Mouse (Mus musculus): Measurements from ENCODE around the gene Abcd4. TPM values are rescaled to one million over a fixed set of nuclear protein-coding genes. Genes with fewer than 3 reads are reported as not detected.
A peak's percentile ranks its signal among the peaks of the same experiment; 100 is the strongest.

Gene Abcd4
- polyA plus RNA-seq, 1 experiment from 2014 or later, result 8.7 TPM

DNA sequence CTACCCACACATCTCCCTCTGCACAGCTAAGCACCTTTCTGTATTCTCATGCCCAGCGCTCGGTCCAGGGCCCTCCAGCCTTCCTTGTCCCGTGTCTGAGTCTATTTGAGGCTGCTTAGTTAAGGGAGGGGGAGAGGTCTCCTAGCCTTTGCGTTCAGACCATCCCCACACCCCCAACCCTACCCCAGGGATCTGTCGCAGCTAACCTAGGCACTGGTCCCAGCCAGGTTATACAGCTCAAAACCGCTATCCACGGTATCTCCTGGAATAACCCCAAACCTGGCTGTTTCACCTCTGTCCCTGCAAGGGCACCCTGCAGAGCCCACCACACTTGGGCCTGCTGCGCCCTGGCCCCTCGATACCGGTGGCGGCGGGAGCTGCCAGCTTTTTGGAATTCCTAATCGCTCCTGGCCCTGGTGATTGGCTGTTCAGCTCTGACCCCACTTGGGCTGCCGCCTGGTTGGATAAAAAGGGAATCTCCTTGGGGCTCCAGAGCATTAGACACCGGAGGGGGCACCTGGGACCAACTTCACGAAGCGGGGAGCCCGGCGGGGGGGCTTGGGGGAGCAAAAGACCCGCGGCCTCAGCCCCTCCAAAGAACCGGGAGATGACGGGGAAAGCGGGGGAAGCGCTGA is 47.8 kb downstream of the Abcd4 start, which contains the start of gene Vsx2:
TSS of gene Vsx2 (plus strand) at position 427 of the 635 bp plus-strand sequence.
- no peaks in the 10 kb centered on the region for H3K9me3 ChIP-seq (ENCODE audit: control insufficient read depth, low read length)
- WGBS, result 1% methylated on average over 25 of the region's 25 CpGs
- peaks cover 67% of the 10 kb centered on the region for H3K27me3 ChIP-seq (ENCODE audit: control insufficient read depth, insufficient read depth, low read length)
- H3K4me2 ChIP-seq (ENCODE audit: low read length), result peak within 1 kb of the TSS; percentile 15; the same call in 1 of the 2 replicates
- no peaks in the 10 kb centered on the region; the same call in 1 of the 2 replicates for H3K4me1 ChIP-seq (ENCODE audit: control insufficient read depth, insufficient read depth, low read length)
- DNase-seq, result no peak
- H3K4me3 ChIP-seq (replicated peaks; ENCODE audit: low read depth, low read length), result no peak within 1 kb of the TSS
- H3K36me3 ChIP-seq (ENCODE audit: control insufficient read depth, insufficient read depth, low read length), result no peaks in the 10 kb centered on the region
- no peak within 1 kb of the TSS for H3K9ac ChIP-seq (replicated peaks; ENCODE audit: low read length)
- H3K27ac ChIP-seq (replicated peaks; ENCODE audit: low read depth, low read length), result no peak within 1 kb of the TSS
- ATAC-seq (ENCODE audit: low FRiP score, low TSS enrichment), result no peak

DNA sequence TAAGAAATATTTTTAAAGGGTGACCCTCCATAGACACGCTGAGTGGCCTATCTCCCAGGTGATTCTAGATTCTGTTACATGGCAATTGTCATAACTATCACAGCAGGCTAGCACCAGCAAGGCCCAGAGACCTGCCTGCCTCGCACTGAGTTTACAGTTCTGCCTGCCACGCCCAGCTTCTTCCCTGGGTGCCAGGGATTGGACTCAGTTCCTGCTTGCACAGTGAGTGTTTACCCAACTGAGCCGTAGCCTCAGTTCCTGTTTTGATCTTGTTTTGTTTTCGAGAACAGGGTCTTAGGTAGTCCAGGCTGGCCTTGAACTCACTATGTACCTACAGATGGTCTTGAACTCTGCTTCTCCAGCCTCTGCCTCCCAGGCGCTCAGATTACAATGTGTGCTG is 49.6 kb downstream of the Abcd4 start:
- DNase-seq, result no peak
- WGBS, result 79% methylated on average over 6 of the region's 6 CpGs

DNA sequence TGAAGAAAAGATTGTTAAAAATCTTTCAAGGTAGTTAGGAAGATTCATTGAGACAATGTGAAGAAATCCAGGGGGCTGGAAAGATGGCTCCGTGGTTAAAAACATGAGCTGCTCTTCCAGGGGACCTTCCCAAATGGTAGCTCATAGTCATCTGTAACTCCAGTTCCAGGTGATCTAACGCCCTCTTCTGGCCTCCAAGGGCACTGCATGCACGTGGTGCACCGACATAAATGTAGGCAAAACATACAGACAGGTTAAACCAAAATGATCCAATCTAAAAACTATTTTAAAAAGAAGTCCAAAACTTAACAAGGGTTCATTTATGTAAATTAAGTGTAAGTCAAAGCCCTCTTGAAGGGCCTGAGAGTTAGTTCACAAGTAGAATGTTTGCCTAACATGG is 54.7 kb downstream of the Abcd4 start:
- no peaks in the 10 kb centered on the region; the same call in 1 of the 2 replicates for H3K9me3 ChIP-seq (ENCODE audit: control insufficient read depth, low read length)
- no peaks in the 10 kb centered on the region for H3K36me3 ChIP-seq (ENCODE audit: control insufficient read depth, insufficient read depth, low read length)
- H3K4me2 ChIP-seq (ENCODE audit: low read length), result no peak overlapping the region
- H3K4me3 ChIP-seq (replicated peaks; ENCODE audit: low read depth, low read length), result no peak overlapping the region
- WGBS, result 57% methylated on average over 4 of the region's 4 CpGs
- peaks cover 7% of the 10 kb centered on the region for H3K27me3 ChIP-seq (ENCODE audit: control insufficient read depth, insufficient read depth, low read length)
- H3K4me1 ChIP-seq (ENCODE audit: control insufficient read depth, insufficient read depth, low read length), result no peaks in the 10 kb centered on the region
- H3K9ac ChIP-seq (replicated peaks; ENCODE audit: low read length), result no peak overlapping the region
- no peak overlapping the region for H3K27ac ChIP-seq (replicated peaks; ENCODE audit: low read depth, low read length)
- no peak for ATAC-seq (ENCODE audit: low FRiP score, low TSS enrichment)
- no peak for DNase-seq

More for the DNA sequence above, 49.6 kb downstream of the Abcd4 start:
- Histone ChIP-seq H3K4me2 (ENCODE audit: low read length) (no peak overlapping the region), H3K27me3 (ENCODE audit: control insufficient read depth, insufficient read depth, low read length) (peaks cover 55% of the 10 kb centered on the region), H3K27ac (replicated peaks; ENCODE audit: low read depth, low read length) (no peak overlapping the region), H3K36me3 (ENCODE audit: control insufficient read depth, insufficient read depth, low read length) (no peaks in the 10 kb centered on the region), H3K9me3 (ENCODE audit: control insufficient read depth, low read length) (no peaks in the 10 kb centered on the region), H3K4me3 (replicated peaks; ENCODE audit: low read depth, low read length) (no peak overlapping the region), H3K4me1 (ENCODE audit: control insufficient read depth, insufficient read depth, low read length) (no peaks in the 10 kb centered on the region; the same call in 1 of the 2 replicates), H3K9ac (replicated peaks; ENCODE audit: low read length) (no peak overlapping the region)
- ATAC-seq (ENCODE audit: low FRiP score, low TSS enrichment), result no peak

DNA sequence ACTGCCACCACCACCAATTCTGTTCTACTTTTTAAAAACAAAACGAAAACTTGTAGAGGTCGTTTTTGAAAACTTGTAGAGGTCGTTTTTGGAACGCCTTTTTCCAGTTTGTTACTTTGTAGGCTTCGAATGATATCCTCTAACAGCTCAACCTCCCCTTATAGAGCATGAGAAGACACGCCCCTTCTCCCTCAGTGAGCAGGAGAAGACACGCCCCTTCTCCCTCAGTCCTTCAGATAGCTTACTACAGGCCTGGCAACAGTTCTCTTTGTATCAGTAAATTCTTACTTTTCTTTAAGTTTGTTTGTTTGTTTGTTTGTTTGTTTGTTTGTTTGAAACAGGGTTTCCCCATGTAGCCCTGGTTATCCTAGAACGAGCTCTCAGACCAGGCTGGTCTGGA is 62.0 kb downstream of the Abcd4 start:
- ATAC-seq (ENCODE audit: low FRiP score, low TSS enrichment) (no peak), DNase-seq (no peak)
- no peak overlapping the region for H3K4me3 ChIP-seq (replicated peaks; ENCODE audit: low read depth, low read length)
- H3K9ac ChIP-seq (replicated peaks; ENCODE audit: low read length), result no peak overlapping the region
- H3K27ac ChIP-seq (replicated peaks; ENCODE audit: low read depth, low read length), result no peak overlapping the region
- H3K4me2 ChIP-seq (ENCODE audit: low read length), result no peak overlapping the region
- no peaks in the 10 kb centered on the region; the same call in 1 of the 2 replicates for H3K27me3 ChIP-seq (ENCODE audit: control insufficient read depth, insufficient read depth, low read length)
- no peaks in the 10 kb centered on the region for H3K4me1 ChIP-seq (ENCODE audit: control insufficient read depth, insufficient read depth, low read length)
- no peaks in the 10 kb centered on the region for H3K36me3 ChIP-seq (ENCODE audit: control insufficient read depth, insufficient read depth, low read length)
- no peaks in the 10 kb centered on the region; the same call in 1 of the 2 replicates for H3K9me3 ChIP-seq (ENCODE audit: control insufficient read depth, low read length)
- WGBS, result 64% methylated on average over 8 of the region's 8 CpGs

Other genes starting within 250 kb of the Abcd4 start
- 6.4 and 12.1 TPM in 2 replicates for gene Entpd5, start 208.4 kb downstream of the Abcd4 start, polyA plus RNA-seq (2014; fragmentation: Nextera tagmentation; extraction: Ambion mirVana)
- gene Bbof1, start 208.3 kb downstream of the Abcd4 start, polyA plus RNA-seq (2014; fragmentation: Nextera tagmentation; extraction: Ambion mirVana), result 2.8 and 3.4 TPM in 2 replicates
- 21.8 and 22.6 TPM in 2 replicates for gene Rnf113a2, start 200.2 kb downstream of the Abcd4 start, polyA plus RNA-seq (2014; fragmentation: Nextera tagmentation; extraction: Ambion mirVana)
- gene Aldh6a1, start 166.4 kb downstream of the Abcd4 start, polyA plus RNA-seq (2014; fragmentation: Nextera tagmentation; extraction: Ambion mirVana), result 29.6 and 39.4 TPM in 2 replicates
- gene Lin52, start 166.0 kb downstream of the Abcd4 start, polyA plus RNA-seq (2014; fragmentation: Nextera tagmentation; extraction: Ambion mirVana), result 37.1 and 41.5 TPM in 2 replicates
- 2.7 and 4.0 TPM in 2 replicates for gene Vsx2, start 47.7 kb downstream of the Abcd4 start, polyA plus RNA-seq (2014; fragmentation: Nextera tagmentation; extraction: Ambion mirVana)
- 0.32 TPM in 1 of 2 replicates, not detected in the other for gene Vrtn, start 23.6 kb upstream of the Abcd4 start, polyA plus RNA-seq (2014; fragmentation: Nextera tagmentation; extraction: Ambion mirVana)
- gene Syndig1l, start 81.4 kb upstream of the Abcd4 start, polyA plus RNA-seq (2014; fragmentation: Nextera tagmentation; extraction: Ambion mirVana), result 8.4 and 10.5 TPM in 2 replicates
- gene Npc2, start 155.7 kb upstream of the Abcd4 start, polyA plus RNA-seq (2014; fragmentation: Nextera tagmentation; extraction: Ambion mirVana), result 56.2 and 61.0 TPM in 2 replicates
- 133 and 146 TPM in 2 replicates for gene Isca2, start 155.8 kb upstream of the Abcd4 start, polyA plus RNA-seq (2014; fragmentation: Nextera tagmentation; extraction: Ambion mirVana)